Mouse (Mus musculus) limb, embryonic 14.5 days (tissue): ENCODE results near the gene Ttll8. TPM values are rescaled to one million over a fixed set of nuclear protein-coding genes. Genes with fewer than 3 reads are reported as not detected.

Experiments
- ATAC-seq: fragments of 200-750 bp; cut with Nextera tagmentation; 2 replicates; pipeline ENCODE4 v1.8.0; 2017; ENCODE audit warnings: low read depth, moderate number of reproducible peaks, moderate TSS enrichment; ENCODE audit not compliant: low FRiP score
- DNase-seq: peaks from one replicate; pipeline ENCODE4 v3.0.0-alpha.2; 2015; ENCODE audit warnings: low spot score
- H3K27ac ChIP-seq: fragments of 300-500 bp; sonication (generic); replicated peaks from 2 replicates; pipeline ENCODE4 v1.5.1; 2014; ENCODE audit warnings: low read depth, mild to moderate bottlenecking, low read length, moderate library complexity, mixed read lengths
- H3K27me3 ChIP-seq: fragments of 300-500 bp; sonication (generic); 2 replicates; pipeline ENCODE4 v1.6.1; 2014; ENCODE audit warnings: low read length, mixed read lengths; ENCODE audit not compliant: control insufficient read depth, insufficient read depth
- H3K36me3 ChIP-seq: fragments of 300-500 bp; sonication (generic); 2 replicates; pipeline ENCODE4 v1.6.1; 2014; ENCODE audit warnings: mild to moderate bottlenecking, low read length, moderate library complexity, mixed read lengths; ENCODE audit not compliant: control insufficient read depth, insufficient read depth
- H3K4me1 ChIP-seq: fragments of 300-500 bp; sonication (generic); 2 replicates; pipeline ENCODE4 v1.6.1; 2014; ENCODE audit warnings: antibody characterized with exemption, low read length, mixed read lengths; ENCODE audit not compliant: control insufficient read depth, insufficient read depth
- H3K4me2 ChIP-seq: fragments of 300-500 bp; sonication (generic); replicated peaks from 2 replicates; pipeline ENCODE4 v1.6.1; 2014; ENCODE audit warnings: low read depth, mild to moderate bottlenecking, low read length, moderate library complexity; ENCODE audit not compliant: severe bottlenecking
- H3K4me3 ChIP-seq: fragments of 300-500 bp; sonication (generic); replicated peaks from 2 replicates; pipeline ENCODE4 v1.5.1; 2014; ENCODE audit warnings: low read length
- H3K9ac ChIP-seq: fragments of 300-500 bp; sonication (generic); 2 replicates; pipeline ENCODE4 v1.6.1; 2014; ENCODE audit warnings: mild to moderate bottlenecking, low read depth, low read length, moderate library complexity; ENCODE audit not compliant: severe bottlenecking
- H3K9me3 ChIP-seq: fragments of 300-500 bp; sonication (generic); 2 replicates; pipeline ENCODE4 v1.6.1; 2016; ENCODE audit warnings: low read length; ENCODE audit not compliant: control insufficient read depth
- POLR2A ChIP-seq: fragments of 200-500 bp; IDR thresholded peaks from 2 replicates; pipeline ENCODE4 v1.8.0; 2012; ENCODE audit warnings: inconsistent platforms, mild to moderate bottlenecking, moderate library complexity, borderline replicate concordance; ENCODE audit not compliant: insufficient read depth, insufficient read length; ENCODE audit errors: extremely low read depth
- WGBS: fragments of 180-500 bp; shearing (Covaris S2); extraction: QIAGEN DNeasy Blood & Tissue Kit; methylation state at CpG from one replicate; pipeline ENCODE4 v1.1.7; 2014; 5-methylcytosine and 5-hydroxymethylcytosine counted together
- polyA plus RNA-seq, 2 experiments: library from polyadenylated mRNA; depleted of rRNA in 1 of 2; stranded (reverse) in 1 of 2; unstranded in 1 of 2; fragments of >200 nt; fragmentation: Nextera tagmentation in 1 of 2; extraction: Ambion mirVana in 1 of 2; gene quantifications; 2 replicates each; pipeline versions ENCODE4 v1.2.1 to v1.2.3; 2012 to 2014

Gene Ttll8
- polyA plus RNA-seq, 2 experiments = 0.08 TPM; not detected in 1

DNA sequence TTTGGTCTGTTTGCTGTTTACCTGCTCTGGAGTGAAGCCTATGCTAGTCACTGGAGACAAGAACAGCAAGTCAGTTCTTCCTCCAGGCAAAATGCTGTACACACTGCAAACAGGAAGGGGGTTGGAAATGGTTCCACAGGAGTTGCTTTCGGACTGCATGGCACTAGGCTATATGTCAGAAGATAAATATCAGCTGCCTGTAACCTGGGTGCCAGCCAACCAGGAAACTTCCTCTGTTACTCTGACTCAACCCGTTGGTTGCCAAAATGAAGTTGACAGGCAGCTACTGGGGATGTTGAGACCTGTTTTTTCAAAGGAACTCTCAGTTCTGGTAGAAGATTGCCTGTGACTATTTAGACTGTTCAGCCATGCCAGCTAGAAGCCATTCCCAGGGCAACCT, 35.0 kb upstream of the Ttll8 start:
- ATAC-seq (no peak), DNase-seq (no peak)
- H3K9ac ChIP-seq = no peak overlapping the region
- no peaks in the 10 kb centered on the region for H3K27me3 ChIP-seq
- H3K4me3 ChIP-seq = no peak overlapping the region
- no peak for TF ChIP-seq POLR2A
- no peaks in the 10 kb centered on the region for H3K4me1 ChIP-seq
- no peaks in the 10 kb centered on the region for H3K9me3 ChIP-seq
- no peaks in the 10 kb centered on the region for H3K36me3 ChIP-seq
- no peak overlapping the region for H3K27ac ChIP-seq
- WGBS = 57% methylated on average over 2 of the region's 2 CpGs
- no peak overlapping the region for H3K4me2 ChIP-seq

DNA sequence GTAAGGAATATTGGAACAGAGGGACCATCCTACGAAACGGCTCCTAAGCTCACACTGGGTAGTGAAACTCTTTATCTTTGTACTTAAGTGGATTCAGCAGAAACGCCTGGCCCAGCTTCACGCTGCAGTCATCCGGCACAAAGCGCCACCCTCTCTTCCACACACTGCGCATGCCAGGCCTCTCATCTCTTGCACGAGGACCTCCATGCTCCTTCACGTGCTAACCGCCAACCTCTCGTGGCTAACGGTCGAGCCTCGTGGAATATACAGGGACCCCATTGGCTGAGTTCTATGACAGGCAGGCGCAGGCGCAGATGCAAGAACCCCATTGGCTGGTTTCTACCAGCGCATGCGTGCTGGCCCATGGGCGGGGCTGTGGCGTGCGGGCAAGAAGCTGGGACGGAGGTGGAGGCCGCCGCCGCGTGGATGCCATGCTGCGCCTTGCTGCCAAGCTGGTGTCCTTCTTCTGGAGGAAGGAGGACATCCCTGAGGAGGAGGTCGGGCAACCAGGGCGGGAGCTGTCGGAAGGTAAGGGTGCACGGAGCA, 28.4 kb upstream of the Ttll8 start, which contains the start of gene Mov10l1:
Gene Mov10l1 (plus strand): TSS at position 376 of the 546 bp plus-strand sequence.
- DNase-seq = no peak
- no peaks in the 10 kb centered on the region for H3K36me3 ChIP-seq
- no peak within 1 kb of the TSS for H3K27ac ChIP-seq
- H3K9me3 ChIP-seq = no peaks in the 10 kb centered on the region
- no peaks in the 10 kb centered on the region for H3K27me3 ChIP-seq
- WGBS = 90% methylated on average over 31 of the region's 31 CpGs
- H3K4me3 ChIP-seq = no peak within 1 kb of the TSS
- no peak within 1 kb of the TSS for H3K9ac ChIP-seq
- TF ChIP-seq POLR2A = no peak
- no peaks in the 10 kb centered on the region for H3K4me1 ChIP-seq
- no peak within 1 kb of the TSS for H3K4me2 ChIP-seq
- ATAC-seq = no peak

DNA sequence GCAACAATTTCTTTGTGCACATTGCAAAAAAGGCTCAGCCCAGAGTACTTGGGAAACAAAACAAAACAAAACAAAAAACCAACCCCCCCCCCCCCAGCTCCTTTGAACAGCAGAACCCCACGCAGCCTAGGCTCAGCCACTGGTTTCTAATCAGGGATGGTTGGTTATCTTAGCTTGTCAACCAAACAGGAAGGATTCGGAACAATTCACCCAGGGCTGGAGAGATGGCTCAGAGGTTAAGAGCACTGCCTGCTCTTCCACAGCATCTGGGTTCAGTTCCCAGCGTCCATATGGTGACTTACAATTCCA, 24.9 kb upstream of the Ttll8 start:
- ATAC-seq = no peak
- TF ChIP-seq POLR2A = no peak
- WGBS = 79% methylated on average over 3 of the region's 3 CpGs

DNA sequence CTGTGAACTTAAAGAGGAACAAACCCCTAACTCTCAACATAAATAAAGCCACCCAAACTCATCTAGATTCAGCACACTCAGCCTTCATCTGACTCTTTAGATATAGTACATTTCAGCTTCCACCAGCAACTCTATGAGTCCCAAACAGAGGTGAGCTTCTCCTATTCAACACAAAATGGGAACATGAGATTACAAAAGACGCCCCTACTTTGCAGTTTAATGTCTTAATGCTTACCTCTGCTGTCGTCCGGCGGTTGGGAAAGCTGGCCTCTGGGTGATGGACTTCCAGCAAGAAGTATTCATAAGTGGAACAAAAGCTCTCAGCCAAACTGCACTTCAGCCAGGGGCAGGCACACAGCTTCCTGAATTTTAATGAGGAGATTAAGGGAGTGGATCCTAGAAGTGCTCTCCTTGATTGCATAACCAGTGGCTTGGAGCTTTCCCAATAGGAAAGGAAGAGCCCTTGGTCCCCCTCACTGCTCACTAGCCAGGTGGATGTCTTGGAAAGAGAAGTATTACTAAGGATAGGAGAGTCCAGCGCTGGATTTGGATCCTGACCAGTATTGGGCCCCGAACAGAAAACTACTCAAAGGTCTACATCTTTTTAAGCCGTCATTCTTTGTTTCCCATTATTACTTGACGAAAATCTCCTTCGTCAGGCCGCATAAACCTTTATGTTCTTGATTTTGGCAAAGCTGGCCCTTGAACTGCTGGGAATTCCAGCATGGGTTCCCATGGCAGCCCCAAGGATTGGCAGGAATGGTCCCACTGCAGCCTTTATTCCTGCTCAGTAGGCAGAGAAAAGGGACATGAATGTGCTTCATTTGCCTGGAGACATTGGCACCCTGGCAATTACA, 24.3 kb upstream of the Ttll8 start, which contains the start of gene Mlc1:
Gene Mlc1 (minus strand): TSS at position 727 of the 857 bp plus-strand sequence.
- Histone ChIP-seq H3K27me3 (no peaks in the 10 kb centered on the region), H3K36me3 (no peaks in the 10 kb centered on the region), H3K27ac (no peak within 1 kb of the TSS), H3K4me1 (no peaks in the 10 kb centered on the region), H3K9ac (no peak within 1 kb of the TSS), H3K4me2 (no peak within 1 kb of the TSS), H3K9me3 (no peaks in the 10 kb centered on the region), H3K4me3 (no peak within 1 kb of the TSS)
- 81% methylated on average over 10 of the region's 10 CpGs for WGBS
- TF ChIP-seq POLR2A = no peak
- DNase-seq (no peak), ATAC-seq (no peak)

More for the DNA sequence above, 24.9 kb upstream of the Ttll8 start:
- Histone ChIP-seq H3K9me3 (no peaks in the 10 kb centered on the region), H3K4me3 (no peak overlapping the region), H3K4me1 (no peaks in the 10 kb centered on the region), H3K27ac (no peak overlapping the region), H3K9ac (no peak overlapping the region), H3K27me3 (no peaks in the 10 kb centered on the region), H3K36me3 (no peaks in the 10 kb centered on the region), H3K4me2 (no peak overlapping the region)
- no peak for DNase-seq

DNA sequence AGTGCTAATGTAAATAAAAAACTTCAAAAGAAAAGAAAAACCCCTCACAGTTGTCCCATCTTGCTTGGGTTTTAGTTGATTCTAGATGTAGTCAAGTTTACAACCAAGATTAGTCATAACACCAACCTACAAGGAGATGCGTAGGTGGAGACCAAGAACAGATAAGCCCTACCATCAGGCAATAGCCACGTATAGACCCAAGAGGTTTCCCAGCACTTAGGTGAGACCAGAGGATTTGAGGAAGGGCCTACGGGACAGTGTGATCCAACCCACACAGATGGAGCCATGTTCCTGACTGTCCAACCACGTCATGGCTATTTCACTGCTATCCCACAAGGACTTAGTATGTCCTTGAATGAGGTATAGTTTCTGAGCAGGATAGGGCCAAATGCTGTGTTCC, 18.1 kb upstream of the Ttll8 start:
- H3K9me3 ChIP-seq = no peaks in the 10 kb centered on the region
- DNase-seq = no peak
- no peak overlapping the region for H3K27ac ChIP-seq
- no peak for TF ChIP-seq POLR2A
- no peak overlapping the region for H3K9ac ChIP-seq
- no peak overlapping the region for H3K4me3 ChIP-seq
- H3K4me1 ChIP-seq = no peaks in the 10 kb centered on the region
- no peak overlapping the region for H3K4me2 ChIP-seq
- H3K27me3 ChIP-seq = no peaks in the 10 kb centered on the region
- no peaks in the 10 kb centered on the region for H3K36me3 ChIP-seq
- no peak for ATAC-seq
- WGBS = 80% methylated on average over 4 of the region's 4 CpGs
